Mouse (Mus musculus) ovary, adult 10 weeks (tissue): ENCODE measurements around the gene Myl4. TPM values are rescaled to one million over a fixed set of nuclear protein-coding genes. Genes with fewer than 3 reads are reported as not detected.

Experiments used
- polyA plus RNA-seq: library from polyadenylated mRNA; stranded (reverse); fragments of 350-450 nt; fragmentation: Illumina TruSeq; extraction: RNeasy Lipid Tissue Mini Kit (QIAGEN cat#74804); gene quantifications from one replicate; pipeline ENCODE4 v1.2.3, GENCODE M21; 2014

Myl4 gene
- polyA plus RNA-seq, result not detected

GRCm38 (mm10) chr11:104550406-104550974, at the start of gene Myl4, which contains the start of gene Cdc27:
Gene Myl4 (plus strand): TSS chr11:104550663.
Gene Cdc27 (minus strand): TSS chr11:104550620.

GRCm38 (mm10) chr11:104607491-104608245, 57.2 kb downstream of the Myl4 start, which contains the start of gene Itgb3:
Gene Itgb3 (plus strand): TSS chr11:104608000.

Other genes with a start within 250 kb of the Myl4 start
- 37.5 TPM for gene Kansl1, start 81.8 kb upstream of the Myl4 start, polyA plus RNA-seq
- 193 TPM for gene Cdc27, start within 50 bp of the Myl4 start, polyA plus RNA-seq
- gene Itgb3, start 57.3 kb downstream of the Myl4 start, polyA plus RNA-seq, result 20.9 TPM
- gene Gm11639, start 135.0 kb downstream of the Myl4 start, polyA plus RNA-seq, result 0.34 TPM